Mouse (Mus musculus) gastrocnemius, adult 18-20 months (tissue): ENCODE data around the gene Sppl2b. TPM values are rescaled to one million over a fixed set of nuclear protein-coding genes. Genes with fewer than 3 reads are reported as not detected.
"Not testable (repeated sequence)": the region's sequence is repeated elsewhere in the genome, so short reads cannot be mapped to it uniquely, and the experiment has no call there.

Experiments used
- DNase-seq: peaks from one replicate; pipeline ENCODE4 v3.0.0; 2021; ENCODE audit warnings: low spot score
- total RNA-seq, 2 experiments: library from RNA; stranded (reverse); gene quantifications; 2 replicates each; pipeline ENCODE4 v1.2.3; 2021

The Sppl2b gene
- total RNA-seq, 2 experiments from 2014 or later: 12.4 to 12.6 TPM

DNA sequence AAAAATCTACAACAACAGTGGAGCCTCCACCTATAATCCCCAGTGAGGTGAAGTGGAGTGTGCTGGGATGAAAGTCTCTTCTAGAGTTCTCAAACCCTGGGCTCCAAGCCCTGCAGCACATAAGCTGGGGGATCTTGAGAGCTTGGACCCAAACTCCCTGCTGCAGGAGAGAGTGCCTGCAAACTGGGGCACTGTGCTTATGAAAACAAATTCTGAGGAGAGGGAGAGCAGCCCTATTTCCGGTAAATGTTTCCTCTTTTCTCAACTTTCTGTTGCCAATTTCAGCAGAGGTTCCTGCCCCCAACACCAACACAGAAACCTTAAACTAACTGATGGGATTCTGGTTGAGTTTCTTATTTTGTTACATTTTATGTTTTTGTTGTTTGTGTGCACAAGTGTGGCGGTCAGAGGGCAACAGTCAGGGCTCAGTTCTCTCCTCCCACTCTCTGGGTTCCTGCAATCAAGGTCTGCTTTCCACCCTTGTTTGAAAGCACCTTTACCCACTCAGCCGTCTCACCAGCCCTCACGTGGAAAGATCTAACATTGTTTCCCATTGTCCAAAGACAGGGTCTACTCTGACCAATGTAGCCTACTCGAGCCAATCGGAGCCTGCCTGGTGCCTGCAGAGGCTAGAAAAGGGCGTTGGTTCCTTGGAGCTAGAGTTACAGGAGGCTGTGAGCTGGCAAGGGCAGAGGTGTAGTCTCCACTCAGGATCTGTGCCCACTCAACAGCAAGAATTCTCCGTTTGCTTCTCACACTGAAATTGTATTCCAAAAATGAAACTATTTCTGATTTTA is 31.0 kb upstream of the Sppl2b start:
- no peak for DNase-seq

DNA sequence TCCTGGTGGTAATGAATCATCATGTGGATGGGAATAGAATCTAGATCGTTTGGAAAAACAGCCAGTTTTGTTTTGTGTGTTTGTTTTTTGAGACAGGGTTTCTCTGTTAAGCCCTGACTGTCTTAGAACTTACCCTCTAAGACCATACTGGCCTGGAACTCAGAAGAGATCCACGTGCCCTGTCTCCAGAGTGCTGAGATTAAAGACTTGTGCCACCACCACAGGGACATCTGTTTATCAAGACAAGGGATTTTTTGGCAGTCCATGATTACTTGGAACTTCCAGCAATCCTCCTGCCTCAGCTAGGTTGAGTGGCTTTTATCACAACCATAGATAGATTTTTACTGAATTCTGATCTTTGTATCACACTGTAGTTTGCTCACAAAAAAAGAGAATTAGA is 30.2 kb upstream of the Sppl2b start:
- DNase-seq: no peak

DNA sequence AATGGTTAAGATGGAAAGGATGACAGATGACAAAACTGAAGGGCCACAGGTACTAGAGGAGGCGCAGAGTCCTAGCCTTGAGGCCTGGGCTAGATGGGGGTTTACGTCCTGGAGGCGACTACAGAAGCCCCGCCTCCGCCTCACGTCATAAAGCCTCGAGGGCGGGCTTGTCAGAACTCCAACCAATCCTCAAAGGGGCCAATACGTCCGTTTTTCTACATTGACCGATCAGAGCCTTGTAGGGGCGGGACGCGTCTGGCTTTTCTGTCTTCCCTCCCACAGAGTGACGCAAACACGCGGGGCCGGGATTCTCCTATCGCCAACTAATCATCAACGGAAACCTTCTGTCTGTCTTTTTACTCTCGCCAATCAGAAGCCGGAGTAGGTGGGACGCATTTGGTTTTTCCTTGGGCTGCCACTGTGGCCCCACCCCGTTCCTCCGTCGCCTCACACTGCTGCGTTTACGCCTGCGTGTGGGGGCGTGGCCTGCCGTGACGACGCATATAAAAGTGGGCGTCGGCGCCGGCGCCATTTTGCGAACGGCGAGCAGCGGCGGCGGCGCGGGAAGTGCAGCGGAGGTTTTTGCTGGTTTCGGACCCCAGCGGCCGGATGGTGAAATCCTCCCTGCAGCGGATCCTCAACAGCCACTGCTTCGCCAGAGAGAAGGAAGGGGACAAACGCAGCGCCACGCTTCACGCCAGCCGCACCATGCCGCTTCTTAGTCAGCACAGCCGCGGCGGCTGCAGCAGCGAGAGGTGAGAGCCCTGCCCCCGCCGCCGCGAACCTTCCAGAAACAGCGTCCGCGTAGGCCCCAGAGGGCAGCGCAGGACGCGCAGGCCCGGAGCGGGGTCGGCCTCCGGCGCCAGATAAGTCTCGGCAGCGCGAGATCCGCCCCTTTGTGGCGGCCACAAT is 28.7 kb upstream of the Sppl2b start, which contains the start of gene Oaz1:
TSS of gene Oaz1 (plus strand) at position 506 of the 912 bp plus-strand sequence.
- DNase-seq: peak; percentile 100

DNA sequence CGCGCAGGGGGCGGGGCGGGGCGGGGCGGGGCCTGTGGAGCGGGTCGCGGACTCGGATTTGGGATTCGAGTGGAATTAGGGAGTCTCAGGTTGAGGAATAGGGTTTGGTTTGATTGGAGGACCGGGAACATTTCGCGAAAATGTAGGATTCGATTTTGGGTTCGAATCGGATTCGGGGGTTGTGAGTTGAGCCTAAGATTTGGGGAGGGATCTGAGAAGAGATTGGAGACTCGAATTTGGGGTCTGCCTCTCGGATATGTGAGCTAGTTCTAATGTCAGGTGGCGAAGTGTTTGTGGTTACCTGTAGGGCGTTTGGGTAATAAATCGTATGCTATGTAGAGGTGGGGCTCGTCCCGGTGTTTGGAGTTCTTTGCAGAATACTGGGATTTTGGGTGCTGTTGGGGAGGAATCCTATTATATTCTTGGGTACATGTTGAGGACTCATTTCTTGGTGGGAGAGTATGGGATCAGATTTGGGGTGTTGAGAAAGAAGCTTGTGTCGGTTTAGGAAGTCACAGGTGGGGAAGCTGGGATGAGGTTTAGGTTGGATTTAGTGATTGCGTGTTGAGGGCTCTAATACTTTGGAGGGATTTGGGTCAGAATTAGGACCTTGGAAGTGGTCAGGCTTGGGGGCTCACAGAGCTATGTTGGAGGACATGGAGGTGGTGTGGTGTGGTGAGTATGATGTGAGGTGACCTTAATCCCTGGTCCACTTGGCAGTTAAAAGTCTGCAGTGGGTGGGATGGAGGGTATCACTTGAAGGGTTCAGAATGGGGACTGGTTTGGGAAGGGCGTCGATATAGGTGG is 27.8 kb upstream of the Sppl2b start:
- no peak for DNase-seq

DNA sequence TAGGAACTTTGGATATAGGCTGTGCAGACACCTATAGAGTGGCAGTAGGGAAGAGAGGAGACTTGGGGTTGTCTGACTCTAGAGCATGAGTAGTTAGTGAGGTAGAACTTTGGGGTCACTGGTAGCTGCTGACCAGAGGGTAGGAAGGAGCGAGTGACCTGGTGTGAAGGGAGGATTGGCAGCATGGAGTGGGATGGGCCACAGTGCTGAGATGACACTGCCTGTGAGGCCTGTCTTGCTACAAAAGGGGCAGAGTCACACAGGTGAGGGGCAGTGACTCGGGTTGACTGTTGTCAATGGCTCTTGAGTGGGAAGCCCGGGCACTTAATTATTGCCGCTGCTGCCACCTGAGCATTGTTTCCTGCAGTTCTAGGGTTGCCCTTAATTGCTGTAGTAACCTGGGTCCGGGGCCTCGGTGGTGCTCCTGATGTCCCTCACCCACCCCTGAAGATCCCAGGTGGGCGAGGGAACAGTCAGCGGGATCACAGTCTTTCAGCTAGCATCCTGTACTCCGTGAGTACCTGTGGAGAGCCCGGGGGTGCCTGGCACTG is 27.1 kb upstream of the Sppl2b start:
- no peak for DNase-seq

DNA sequence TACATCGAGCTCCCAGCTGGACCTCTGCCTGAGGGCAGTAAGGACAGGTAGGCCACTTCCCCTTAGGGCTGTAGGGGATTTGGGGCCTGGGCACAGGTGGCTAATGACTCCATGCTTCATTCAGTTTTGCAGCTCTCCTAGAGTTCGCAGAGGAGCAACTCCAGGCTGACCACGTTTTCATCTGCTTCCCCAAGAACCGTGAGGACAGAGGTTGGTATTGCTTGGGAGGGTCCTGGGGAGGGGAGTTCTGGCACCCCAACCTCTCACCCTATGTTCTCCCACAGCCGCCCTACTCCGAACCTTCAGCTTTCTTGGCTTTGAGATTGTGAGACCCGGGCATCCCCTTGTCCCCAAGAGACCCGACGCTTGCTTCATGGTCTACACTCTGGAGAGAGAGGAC is 26.5 kb upstream of the Sppl2b start:
- not testable (repeated sequence) for DNase-seq

DNA sequence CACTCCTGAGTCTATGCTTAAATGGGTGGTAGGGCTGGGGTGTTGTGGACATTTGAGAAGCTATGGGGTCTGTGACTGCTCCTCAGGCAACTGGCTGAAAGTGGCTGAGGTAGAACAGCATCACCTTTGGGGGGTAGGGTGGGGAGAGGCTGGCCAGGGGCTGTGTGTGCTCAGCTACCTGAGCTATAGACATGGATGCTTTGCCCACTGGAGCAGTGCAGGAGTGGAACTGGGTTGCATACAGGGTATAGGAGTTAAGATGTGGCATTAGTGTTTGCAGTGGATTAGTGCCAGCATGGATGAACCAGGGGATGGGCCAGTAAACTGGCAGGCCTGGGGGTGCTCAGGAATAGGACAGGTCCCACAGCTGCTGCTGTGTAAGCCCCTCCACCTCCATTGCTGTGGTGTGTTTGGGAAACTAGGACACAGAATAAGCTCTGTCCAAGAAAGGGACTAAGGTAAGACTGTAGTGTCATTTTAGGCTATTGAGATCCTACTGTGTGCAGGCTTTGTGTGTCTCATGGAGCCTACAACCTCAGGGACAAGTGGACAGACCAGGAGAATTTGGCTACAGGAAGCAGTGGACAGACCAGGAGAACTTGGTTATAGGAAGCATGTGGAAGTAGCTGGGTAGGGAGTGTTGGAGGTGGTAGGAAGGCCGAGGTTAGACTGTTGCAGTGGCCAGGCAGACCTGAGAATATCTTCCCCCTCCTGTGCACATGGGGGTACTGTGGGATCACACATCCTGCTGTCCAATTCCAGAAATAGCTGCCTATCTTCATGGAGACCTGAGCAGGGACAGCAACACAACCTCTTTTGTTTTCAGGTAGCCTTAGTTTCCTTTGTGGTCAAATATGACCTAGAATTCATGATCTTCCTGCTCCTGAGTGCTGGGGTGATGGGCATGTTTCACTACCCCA is 25.5 kb upstream of the Sppl2b start:
- DNase-seq: no peak

DNA sequence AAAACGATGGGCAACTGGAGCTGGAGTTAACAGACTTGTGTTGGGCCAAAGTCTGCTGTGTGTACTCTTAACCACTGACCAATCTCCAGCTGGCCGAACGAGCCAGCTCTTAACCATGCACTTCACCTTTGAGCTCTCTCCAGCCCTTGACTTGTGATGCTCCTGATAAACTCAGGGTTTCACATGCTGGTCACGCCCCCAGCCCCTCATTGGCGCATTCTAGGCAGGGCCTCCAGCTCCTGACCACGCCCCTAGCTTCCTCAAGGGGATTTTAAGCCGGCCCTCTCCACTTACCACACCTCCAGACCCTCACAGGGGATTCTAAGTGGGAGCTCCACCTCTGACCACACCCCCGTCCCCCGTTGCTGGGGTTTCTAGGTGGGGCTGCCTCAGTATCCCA is 23.9 kb upstream of the Sppl2b start:
- no peak for DNase-seq

DNA sequence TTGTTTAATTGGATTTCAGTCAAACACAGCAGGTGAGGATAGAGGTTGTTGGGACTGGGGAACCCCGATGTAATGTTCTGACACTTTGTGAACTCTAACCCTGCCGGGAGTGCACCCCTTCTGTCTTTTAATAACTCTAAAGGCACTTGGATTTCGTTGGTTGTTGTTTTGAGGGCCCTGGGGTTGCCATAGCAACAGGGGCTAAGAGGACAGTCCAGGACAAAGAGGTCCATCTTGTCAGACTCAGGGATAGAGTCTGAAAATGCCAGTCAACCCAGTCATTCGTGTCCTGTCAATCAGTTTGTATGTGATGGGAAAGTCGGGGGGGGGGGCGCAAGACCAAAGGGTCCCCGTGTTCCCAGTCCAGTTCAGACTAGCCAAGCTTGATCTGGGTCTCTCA is 22.3 kb upstream of the Sppl2b start:
- DNase-seq: no peak

DNA sequence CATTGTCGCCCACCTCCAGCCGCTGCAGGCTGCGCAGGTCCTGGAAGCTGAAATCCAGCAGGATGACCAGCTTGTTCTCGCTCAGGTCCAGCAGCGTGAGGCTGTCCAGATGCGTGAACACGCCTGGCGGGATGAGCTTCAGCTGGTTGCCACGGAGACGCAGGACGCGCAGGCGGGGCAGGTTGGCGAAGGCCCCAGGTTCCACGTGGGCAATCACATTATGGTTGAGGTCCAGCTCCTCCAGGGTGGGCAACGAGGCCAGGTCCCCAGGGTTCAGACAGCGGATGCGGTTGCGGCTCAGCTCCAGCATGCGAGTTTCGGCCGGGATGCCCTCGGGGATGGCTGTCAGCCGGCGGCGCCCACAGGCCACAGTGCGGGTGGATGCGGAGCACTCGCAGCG is 19.5 kb upstream of the Sppl2b start:
- no peak for DNase-seq

DNA sequence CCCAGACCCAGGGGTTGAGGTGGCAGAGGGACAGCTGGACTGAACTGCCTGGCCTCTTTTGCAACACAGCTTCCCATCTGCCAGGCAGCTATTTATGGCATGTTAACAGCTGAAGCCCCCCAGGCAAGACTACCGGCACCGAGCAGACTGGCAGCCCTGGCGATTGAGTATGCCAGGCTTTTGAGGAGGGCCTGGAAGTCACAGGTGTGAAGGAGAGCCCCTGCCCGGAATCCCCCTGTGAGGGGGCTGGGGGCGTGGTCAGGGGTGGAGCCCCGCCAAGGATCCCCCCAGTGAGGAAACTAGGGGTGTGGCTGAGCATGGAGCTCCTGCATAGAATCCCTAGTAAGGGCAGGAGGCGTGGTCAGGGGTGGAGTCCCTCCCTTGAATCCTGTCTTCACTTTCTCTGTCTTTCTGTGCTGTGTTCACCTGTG is 18.1 kb upstream of the Sppl2b start:
- peak; percentile 47 for DNase-seq

DNA sequence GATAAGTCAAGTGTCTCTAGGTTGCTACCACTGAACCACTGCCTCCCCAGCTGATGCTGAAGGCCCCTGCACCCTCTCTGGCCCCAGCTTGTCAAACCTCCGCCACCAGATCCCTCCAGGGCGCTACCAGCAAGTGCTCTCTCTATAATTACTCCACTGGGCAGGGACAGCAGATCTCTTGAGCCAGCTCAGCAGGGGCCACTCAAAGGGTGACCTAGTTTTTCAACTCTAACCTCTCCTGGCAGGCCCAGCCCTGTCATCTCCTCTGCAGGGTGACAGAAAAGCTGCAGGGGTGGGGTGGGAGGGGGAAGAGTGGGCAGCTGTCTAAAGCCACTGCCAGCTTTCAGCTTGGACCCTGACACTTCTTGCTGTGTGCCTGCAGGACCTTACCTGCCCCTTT is 17.2 kb upstream of the Sppl2b start:
- DNase-seq: peak; percentile 78

DNA sequence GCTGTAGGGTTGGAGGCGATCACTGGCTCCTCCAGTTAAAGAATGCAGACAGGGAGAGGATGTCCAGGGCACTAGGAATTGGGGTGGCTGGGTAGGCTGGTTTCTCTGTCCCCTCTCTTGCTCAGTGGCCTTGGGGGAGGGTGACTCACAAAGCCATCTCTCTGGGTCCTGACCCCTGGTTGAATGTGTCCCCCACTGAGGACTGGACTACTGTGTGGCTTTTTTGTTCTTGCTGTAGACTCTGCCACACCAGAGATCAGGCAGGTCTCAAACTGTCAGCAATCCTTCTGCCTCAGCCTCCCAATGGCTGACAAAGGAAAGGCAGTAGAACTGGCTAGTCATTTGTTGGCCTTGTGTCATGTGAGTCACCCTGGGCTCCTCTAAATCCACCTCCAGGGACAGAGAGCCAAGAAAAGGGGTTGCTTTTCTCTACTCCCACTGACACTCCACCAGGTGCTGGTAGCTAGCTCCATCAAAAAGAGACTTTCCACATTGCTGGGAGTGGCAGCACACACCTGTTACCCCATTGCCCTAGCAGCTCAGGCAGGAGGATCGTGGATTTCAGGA is 16.6 kb upstream of the Sppl2b start:
- no peak for DNase-seq

DNA sequence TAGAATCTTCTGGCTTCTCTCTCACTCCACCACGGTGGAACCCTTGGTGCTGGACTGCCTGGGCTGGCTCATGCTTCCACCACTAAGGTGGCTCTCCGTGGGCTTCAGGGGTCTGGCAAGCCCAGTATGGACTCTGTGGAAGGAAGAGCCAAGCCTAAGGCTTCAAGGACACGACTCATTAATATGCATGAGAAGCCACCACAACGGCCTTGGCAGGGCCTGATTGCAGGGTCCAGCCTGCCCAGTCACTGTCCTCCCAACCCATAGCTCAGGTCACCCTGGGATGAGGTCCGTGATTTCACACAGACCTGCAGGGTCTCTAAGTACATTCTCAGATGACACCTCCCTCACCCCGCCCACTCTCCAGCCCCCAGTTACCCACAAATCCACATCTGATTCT is 15.2 kb upstream of the Sppl2b start:
- DNase-seq: no peak

DNA sequence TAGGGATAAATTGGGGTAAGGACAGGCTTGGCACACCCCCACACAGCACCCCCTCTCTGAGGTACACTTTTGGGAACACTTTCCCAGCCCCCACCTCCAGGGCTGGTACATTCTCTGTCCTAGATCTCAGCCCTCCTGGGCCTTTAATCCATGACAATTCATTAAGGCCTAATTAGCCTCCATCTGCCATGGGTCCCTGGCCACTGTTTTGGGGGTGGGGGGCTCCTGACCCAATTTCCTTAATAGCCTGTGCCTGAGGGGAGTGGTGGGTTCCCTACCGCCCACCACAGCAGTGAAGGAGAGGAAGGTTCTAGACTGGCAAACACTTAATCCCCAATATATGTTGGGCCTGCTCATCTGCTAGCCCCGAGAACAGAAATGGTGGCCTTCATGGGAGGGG is 13.4 kb upstream of the Sppl2b start:
- DNase-seq: no peak

DNA sequence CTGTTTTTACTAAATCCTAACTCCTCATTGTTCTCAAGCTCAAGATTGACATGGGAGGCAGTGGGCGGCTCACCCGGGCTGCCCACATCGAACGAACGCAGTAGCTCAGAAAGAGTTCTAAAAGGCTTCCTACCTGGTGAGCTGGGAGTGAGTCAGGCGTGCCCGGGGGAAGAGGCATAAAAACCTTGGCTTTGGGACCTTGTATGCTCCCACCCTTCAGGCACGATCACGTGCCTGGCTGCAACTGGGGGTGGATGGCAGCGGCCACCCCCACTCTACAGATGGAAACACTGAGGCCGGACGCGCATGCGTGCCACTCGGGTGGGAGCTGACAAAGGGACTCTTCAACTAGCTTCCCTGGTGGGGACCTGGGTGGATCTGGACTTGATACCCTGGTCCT is 12.7 kb upstream of the Sppl2b start:
- no peak for DNase-seq

DNA sequence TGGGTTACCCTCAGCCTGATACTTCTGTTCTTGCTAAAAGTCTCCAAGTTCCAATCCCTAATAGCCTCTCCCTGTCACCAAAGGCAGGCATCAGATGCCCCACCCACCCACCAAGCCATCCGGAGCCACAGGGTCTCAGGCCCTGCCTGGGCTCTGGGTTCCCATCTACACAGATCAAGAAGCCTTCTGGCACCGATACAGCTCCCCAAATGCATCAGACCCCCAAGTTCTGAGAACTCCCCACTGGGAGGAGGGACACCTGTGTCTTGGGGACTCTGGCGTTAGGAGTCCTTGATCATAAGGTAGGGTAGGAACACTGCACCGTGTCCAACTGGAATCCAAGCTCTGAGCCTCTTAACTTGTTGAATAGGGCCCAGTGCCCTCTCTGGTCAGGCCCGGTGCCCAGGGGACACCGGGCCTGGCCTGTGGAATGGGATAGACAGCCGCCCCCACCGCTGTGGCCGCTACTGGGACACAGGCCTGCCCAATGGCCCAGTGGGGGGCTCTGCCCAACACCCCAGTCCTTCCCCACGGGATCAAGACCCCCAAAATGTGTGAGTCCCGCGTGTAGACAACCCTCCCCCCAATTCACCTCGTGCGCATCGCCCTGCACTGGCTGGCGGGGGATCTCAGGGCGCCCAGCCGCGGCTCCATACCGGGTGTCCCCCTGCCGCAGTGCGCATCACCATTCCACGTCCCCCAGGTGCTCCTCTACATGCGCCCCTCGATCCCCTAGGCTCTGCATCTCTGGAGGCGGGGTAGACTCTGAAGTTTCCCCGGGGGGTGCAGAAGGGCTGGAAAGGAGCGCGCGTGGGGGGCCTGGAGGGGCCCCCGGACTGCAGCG is 11.8 kb upstream of the Sppl2b start:
- no peak for DNase-seq

DNA sequence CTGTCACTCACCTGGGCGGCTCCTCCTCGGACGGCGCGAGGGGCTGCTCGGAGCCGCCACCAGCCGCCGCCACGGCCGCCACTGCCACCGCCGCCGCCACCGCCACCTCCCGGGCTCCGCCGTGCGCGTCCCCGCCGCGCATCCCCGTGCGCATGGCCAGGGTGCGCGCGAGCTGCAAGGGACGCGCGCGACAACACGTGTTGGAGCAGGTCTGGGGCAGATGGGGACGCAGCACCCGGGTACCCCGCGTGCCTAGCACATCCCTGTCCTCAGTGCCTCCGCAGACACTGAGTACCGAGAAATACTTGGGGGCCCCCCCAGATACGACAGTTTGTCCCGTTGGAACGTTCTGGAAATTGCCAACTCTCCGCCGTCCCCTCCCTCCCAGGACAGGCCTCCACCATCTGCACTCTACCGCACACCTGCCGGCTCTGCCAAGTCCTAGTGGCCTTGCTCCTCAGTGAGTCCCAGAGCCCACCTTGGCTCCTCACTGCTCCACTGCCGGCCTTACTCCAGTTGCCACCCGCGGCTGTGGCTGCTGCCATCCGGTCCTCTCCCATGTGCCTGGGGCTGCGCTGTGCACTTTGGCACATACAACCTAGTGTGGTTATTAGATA is 11.0 kb upstream of the Sppl2b start, which contains the start of gene Lingo3:
TSS of gene Lingo3 (minus strand) at position 109 of the 617 bp plus-strand sequence.
- DNase-seq: no peak
